ENCODE assay signal across 23 mouse cellular contexts in genomic region chr11:70469764-70470163, GRCm38 (mm10). TPM values are rescaled to one million over a fixed set of nuclear protein-coding genes. Genes with fewer than 3 reads are reported as not detected.
"Had no signal": no experiment of that assay in that cellular context is flagged by ENCODE, and none has a peak within 500 bp of the region (broad histone marks: within the 10 kb centered on the region; RNA-seq: fewer than 3 reads in every experiment).

No protein-coding gene starts in this region.

- ATAC-seq: liver, postnatal 0 days; lung, postnatal 0 days; midbrain, embryonic 16.5 days had no signal

- DNase-seq: liver, postnatal 0 days; lung, adult 2 months; lung, postnatal 14 days; lung, postnatal 36 days; midbrain, embryonic 14.5 days; retina, postnatal 1 day; right cerebral cortex, adult 18-20 months; right cerebral cortex, postnatal 25 days; right cerebral cortex, postnatal 4 days; thymus, adult 18-20 months; thymus, postnatal 14 days; thymus, postnatal 36 days had no signal

- H3K27me3 ChIP-seq: lung, embryonic 15.5 days had no signal

- H3K27ac ChIP-seq: lung, embryonic 15.5 days; midbrain, embryonic 10.5 days; midbrain, embryonic 12.5 days; neural tube, embryonic 13.5 days; neural tube, embryonic 15.5 days had no signal

- H3K4me2 ChIP-seq: lung, embryonic 15.5 days; midbrain, embryonic 12.5 days; neural tube, embryonic 13.5 days; neural tube, embryonic 15.5 days had no signal

- H3K9me3 ChIP-seq: lung, embryonic 15.5 days; midbrain, embryonic 10.5 days; midbrain, embryonic 12.5 days; neural tube, embryonic 13.5 days; neural tube, embryonic 15.5 days had no signal

- H3K4me3 ChIP-seq: lung, embryonic 15.5 days; midbrain, embryonic 10.5 days; midbrain, embryonic 12.5 days; myocyte; neural tube, embryonic 13.5 days; neural tube, embryonic 15.5 days had no signal

- H3K36me3 ChIP-seq: lung, embryonic 15.5 days; midbrain, embryonic 10.5 days; midbrain, embryonic 12.5 days; neural tube, embryonic 13.5 days; neural tube, embryonic 15.5 days had no signal

- H3K9ac ChIP-seq: liver, postnatal 0 days; lung, embryonic 15.5 days; midbrain, embryonic 12.5 days; neural tube, embryonic 13.5 days; neural tube, embryonic 15.5 days had no signal

RNA-seq across cellular contexts. Expression of gene Cxcl16, which starts 10.0 kb away (rescaled TPM):
- total RNA-seq: megakaryocyte-erythroid progenitor cell, adult 5-6 weeks had no signal

RNA-seq across cellular contexts. Expression of gene Zmynd15, which starts 10.5 kb away (rescaled TPM):
- polyA plus RNA-seq: myocyte; neural tube, embryonic 11.5 days had no signal

RNA-seq across cellular contexts. Expression of gene Tm4sf5, which starts 35.3 kb away (rescaled TPM):
- total RNA-seq: megakaryocyte, adult 5-6 weeks; megakaryocyte-erythroid progenitor cell, adult 5-6 weeks had no signal
- polyA plus RNA-seq: midbrain, embryonic 10.5 days; myocyte; neural tube, embryonic 11.5 days had no signal
